Mouse (Mus musculus) MEL-GATA-1-ER (cell line): Measurements from ENCODE around the gene Ostm1.

Experiments
- DNase-seq: peaks from one replicate; pipeline ENCODE4 v3.0.0-alpha.2; 2012; ENCODE audit warnings: low read depth; ENCODE audit errors: extremely low read depth

Ostm1 gene

DNA sequence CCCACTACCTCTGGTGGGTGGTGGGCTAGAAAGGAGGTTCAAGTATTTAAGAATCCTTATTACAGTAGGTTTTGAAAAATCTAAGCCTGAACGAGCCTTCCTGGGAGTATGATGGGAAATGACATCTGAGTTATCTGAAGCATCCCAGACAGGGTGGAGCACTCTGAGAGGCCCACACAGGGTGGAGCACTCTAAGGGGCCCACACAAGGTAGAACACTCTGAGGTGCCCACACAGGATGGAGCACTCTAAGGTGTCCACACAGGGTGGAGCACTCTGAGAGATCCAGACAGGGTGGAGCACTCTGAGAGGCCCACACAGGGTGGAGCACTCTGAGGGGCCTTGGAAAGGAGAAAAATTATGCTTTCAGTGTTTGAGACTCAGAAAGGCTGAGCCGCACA, 42.3 kb downstream of the Ostm1 start:
- no peak for DNase-seq

GRCm38 (mm10) chr10:42630596-42631355, 47.2 kb downstream of the Ostm1 start:
- no peak for DNase-seq

- DNase-seq, result no peak
Measured at GRCm38 (mm10) chr10:42631754-42632452, 48.3 kb downstream of the Ostm1 start.

- DNase-seq, result no peak
Measured at GRCm38 (mm10) chr10:42632453-42633360, 49.1 kb downstream of the Ostm1 start.

DNA sequence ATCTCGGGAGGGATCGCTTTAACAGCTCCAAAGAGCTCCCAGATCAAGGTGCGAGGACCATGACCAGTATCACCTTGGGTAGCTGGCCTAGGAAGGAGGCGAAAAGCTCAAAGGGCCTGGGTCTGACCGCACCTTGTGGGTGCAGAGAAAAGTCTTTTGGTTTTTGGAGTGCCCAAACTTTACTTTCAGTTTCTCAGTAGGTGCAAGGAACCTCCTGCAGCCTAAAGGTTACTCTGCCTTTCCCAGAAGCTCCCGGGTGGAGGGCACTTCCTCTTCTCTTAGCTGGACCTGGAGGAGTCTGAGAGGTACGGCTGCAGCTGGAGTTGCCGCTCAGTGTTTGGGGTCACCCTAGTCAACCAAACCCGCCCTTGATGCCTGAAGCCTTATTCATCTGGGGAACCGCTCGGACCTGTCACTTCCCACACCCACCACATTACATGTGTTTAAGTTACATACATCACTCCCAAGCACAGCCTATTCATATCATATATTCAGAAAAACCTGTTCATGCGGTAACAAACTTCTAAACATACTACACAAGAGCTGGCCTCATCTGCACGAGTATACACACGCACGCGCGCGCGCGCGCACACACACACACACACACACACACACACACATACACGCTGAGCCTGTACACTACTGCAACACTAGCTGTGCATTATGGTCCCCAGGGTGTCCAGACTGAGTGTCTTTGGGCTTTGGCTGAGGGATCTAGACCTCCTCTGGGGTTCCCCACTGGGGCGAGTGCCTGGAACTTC, 49.9 kb downstream of the Ostm1 start:
- no peak for DNase-seq

DNA sequence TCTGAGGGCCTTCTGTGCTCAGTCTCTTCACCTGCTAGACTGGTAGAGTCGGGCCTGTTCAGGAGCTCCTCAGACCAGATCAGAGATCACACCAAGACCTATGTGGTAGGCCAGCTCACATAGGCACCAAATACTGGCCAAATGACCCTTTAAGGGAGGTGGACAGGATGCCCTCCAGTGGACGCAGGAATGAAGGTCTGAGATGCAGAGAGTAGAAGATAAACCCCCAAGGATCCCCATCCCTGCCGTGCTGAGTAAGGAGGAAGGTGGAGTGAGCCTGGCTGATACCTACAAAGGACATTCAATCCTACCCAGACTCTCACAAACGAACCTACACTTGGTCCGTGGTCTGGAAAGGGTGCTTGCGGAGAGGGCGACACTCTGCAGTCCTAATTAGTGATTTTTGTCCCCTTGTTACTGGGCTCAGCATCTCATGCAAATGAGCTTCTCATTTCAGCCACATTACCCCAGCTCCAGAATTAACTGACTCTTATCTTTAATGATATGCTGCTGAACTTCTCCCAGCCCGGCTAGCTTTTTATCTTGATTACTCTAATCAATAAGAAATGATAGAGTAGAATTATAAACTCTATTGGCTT, 50.6 kb downstream of the Ostm1 start:
- no peak for DNase-seq

- no peak for DNase-seq
Measured at GRCm38 (mm10) chr10:42635046-42635445, 51.4 kb downstream of the Ostm1 start.

DNA sequence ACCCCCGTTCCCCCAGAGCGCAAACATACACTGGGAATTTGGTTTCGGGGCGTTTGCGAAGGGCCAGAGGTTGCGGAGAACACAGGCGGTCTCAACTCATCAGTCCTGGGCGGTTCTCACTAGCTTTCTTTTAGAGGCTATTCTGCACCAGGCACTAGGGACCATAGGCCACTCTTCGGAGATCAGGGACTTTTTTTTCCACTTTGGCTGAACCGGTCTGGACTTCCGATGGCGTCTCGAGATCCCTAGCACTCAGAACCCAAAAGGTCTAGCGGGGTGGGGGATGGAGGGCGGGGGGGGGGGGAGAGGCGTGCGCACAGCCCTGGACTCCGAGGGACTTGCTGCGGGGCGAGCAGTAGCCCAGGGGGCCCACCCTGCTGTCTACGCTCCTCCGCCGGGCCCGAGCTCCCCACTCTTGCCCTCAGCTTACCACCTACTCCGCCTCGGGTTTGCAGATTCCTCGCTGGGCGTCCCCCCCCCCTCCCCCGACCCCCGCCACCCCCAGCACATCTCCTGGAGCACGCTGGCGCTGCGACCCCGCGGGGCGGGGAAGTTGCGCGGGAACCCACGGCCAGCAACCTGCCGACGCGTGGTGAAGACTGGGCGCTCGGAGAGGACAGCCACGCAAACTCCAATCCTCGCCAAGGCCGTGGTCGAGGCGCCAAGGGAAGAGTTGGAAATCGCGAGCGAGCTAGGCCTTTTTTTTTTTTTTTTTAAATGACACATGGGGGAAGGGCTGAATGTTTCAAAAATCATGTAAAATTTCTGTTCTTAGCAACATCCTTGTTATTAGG, 52.1 kb downstream of the Ostm1 start:
- no peak for DNase-seq

- no peak for DNase-seq
Measured at GRCm38 (mm10) chr10:42636360-42637182, 52.9 kb downstream of the Ostm1 start.

- peak; percentile 67 for DNase-seq
Measured at GRCm38 (mm10) chr10:42637183-42637788, 53.7 kb downstream of the Ostm1 start.

DNA sequence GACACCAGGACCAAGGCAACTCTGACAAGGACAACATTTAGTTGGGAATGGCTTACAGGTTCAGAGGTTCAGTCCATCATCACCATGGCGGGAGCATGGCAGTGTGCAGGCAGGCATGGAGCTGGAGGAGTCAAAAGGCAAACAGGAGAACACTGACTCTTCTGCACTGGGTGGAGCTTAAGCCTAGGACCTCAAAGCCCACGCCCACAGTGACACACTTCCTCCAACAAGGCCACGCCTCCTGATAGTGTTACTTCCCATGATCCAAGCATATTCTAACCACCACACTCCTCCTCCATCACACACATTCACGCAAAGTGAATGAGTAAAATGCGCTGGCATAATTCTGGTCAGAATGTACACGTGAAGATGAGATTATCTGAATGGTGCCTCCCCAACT, 56.2 kb downstream of the Ostm1 start:
- no peak for DNase-seq

- no peak for DNase-seq
Measured at GRCm38 (mm10) chr10:42643638-42644037, 60.0 kb downstream of the Ostm1 start.

GRCm38 (mm10) chr10:42646340-42646739, 62.7 kb downstream of the Ostm1 start:
- DNase-seq, result no peak

DNA sequence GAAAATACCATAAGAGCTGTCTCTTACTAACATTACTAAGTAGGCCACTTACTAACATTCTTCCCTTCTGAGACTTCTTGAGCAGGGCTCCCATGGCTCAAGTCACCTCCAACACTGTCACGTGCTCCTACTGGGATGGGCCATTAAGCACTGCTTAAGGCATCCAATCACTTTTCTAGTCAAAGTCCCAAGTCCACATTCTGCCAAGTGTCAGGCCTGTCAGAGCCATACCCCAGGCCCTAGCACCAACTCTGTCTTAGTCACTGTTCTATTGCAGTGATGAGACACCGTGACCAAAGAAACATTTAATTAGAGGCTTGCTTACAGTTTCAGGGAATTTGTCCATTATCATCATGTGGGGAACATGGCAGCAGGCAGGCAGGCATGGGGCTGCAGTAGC, 78.3 kb downstream of the Ostm1 start:
- DNase-seq, result no peak

DNA sequence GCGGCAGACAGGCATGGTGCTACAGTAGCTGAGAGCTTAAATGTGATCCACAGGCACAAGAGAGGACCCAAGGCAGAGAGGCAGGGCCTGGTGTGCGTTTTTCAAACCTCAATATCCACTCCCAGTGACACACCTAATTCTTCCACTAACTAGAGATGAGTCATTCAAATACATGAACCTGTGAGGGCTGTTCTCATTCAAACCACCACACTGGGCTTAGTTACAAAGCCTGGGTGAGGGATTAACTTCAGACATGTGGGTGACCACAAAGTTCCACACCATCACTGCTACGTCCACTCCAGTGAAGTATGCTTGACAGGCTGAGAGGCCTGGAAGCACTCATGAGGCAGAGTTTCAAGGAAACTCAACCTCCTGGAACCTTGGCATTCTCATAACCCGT, 86.3 kb downstream of the Ostm1 start:
- no peak for DNase-seq

- no peak for DNase-seq
Measured at GRCm38 (mm10) chr10:42672798-42673197, 89.2 kb downstream of the Ostm1 start.

- DNase-seq, result no peak
Measured at GRCm38 (mm10) chr10:42675571-42675970, 91.9 kb downstream of the Ostm1 start.

DNA sequence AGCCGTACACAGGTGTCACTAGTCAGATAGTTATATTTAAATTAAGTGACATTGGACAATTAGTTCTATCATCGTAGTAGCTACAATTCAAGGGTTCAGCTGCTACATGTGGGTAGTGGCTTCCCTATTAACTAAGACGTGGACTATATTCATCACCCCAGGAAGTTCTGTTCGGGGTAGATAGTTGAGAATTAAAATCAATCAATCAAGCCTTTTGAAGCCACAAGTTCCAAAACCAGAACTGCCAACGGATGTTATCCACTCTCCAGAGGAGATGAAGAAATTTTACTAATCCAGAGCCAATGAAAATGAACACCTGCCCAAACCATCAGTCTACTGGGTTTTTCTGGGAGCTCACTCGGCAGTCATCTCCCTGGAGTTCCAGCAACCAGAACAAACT, 94.7 kb downstream of the Ostm1 start:
- no peak for DNase-seq
